Mouse (Mus musculus): Measurements from ENCODE around the gene Tmem232. TPM values are rescaled to one million over a fixed set of nuclear protein-coding genes. Genes with fewer than 3 reads are reported as not detected.
"Not testable (repeated sequence)": the region's sequence is repeated elsewhere in the genome, so short reads cannot be mapped to it uniquely, and the experiment has no call there.

The Tmem232 gene
- total RNA-seq, 4 experiments from 2014 or later, result 0.82 to 1.6 (median 1.3) TPM

DNA sequence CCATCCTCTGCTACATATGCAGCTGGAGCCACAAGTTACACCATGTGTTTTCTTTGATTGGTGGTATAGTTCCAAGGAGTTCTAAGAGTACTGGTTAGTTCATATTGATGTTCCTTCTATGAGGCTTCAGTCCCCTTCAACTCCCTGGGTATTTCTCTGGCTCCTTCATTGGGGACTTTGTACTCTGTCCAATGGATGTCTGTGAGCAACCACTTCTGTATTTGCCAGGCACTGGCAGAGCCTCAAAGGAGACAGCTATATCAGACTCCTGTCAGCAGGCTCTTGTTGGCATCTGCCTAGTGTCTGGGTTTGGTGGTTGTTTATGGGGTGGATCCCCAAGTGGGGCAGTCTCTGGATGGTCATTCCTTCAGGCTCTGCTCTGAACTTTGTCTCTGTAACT is 8.2 kb downstream of the Tmem232 start:
- not testable (repeated sequence) for DNase-seq (ENCODE audit: low spot score in 2 of 2)

DNA sequence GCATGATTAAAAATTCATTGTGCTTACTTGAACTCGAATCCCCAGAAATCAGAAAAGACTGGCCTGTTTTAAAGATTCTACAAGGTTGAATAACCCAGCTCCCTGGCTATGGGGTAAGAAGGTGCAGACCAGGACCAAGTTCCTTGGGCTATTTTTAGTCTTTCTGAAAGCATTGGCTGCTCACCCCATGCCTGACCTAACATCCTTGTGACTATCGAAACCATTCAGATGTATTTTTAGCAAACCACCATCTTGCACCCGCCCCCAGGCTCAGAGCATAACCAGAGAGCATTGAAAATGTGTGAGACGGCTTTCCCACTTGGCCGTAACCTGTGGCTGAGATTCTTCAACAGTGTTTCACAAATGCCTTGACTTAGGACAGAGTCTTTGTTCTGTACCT is 13.1 kb downstream of the Tmem232 start:
- DNase-seq (ENCODE audit: low spot score in 2 of 2), result no peak

DNA sequence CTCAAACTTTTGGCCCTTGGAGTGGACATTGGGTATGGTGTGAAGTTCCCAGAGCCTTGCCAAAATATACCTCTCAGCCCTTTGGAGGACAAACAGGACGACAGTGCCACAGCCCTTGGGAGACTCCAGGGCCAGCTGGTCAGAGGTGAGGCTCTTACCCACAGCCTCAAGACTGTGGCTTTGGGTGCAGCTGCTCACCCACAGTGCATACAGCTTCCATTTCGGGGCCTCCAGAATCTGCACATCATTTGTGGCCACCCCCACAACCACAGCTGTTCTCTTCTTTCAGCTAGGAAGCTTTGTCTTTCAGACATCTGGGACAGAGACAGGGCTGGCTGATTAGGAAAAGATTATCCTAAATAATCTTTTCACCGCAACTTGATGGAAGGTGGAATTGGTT is 27.1 kb downstream of the Tmem232 start:
- no peak for DNase-seq (ENCODE audit: low spot score in 2 of 2)

DNA sequence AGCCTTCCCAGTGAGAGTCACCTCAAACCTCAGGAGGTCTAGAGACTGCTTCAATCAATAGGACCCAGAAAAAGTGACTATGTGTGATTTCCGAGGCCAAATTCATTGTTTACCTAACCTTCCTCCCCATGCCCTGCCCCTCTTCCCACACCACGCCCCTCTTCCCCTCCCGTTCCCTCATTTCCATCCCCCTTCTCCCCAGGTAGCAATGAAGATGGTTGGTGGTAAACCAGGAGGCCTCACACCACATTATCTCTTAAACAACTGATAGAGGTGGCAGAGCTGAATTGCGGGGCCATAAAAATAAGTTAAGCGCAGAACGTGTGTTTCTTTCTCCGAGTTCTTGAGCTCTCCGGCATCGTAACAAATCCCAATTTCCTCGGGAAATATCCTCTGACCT is 55.9 kb downstream of the Tmem232 start:
- no peak for DNase-seq (ENCODE audit: low spot score in 2 of 2)

DNA sequence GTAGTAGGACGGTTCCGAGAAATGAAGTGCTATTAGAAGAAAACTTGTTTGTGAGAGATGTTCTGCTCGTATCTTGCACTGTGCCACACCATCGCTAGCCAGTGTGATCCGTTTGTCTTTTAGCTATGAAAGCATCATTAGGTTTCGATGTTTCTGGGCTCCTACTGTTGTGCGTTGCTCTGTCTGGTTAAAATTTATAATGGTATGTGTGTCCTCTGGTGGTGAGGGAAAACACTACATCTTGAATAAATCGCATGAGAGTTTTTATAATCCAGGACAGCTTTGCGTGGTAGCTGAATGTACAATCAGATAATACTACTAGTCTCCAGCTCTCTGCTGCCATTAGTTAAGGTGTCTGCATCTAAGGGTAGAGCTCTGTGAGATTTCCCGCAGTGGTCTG is 63.8 kb downstream of the Tmem232 start:
- DNase-seq (ENCODE audit: low spot score in 2 of 2), result no peak

DNA sequence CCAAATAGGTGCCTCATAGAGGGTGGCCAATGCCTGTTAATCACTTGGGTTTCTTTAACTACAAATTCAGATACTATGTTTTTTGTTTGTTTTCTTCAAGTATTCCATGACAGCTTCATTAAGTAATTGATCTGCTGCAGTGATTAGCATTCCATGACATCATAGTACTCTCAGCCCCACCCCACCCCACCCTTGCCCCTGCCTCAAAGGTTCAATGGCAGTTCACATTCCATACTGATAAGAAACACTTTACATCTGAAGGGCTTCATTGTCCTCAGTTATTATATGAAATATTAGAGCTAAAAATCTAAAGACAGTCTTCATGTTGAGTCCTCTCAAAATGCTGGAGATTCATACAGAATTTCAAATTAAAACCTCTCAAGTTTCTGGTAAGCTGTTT is 89.8 kb downstream of the Tmem232 start:
- no peak for DNase-seq (ENCODE audit: low spot score in 2 of 2)

DNA sequence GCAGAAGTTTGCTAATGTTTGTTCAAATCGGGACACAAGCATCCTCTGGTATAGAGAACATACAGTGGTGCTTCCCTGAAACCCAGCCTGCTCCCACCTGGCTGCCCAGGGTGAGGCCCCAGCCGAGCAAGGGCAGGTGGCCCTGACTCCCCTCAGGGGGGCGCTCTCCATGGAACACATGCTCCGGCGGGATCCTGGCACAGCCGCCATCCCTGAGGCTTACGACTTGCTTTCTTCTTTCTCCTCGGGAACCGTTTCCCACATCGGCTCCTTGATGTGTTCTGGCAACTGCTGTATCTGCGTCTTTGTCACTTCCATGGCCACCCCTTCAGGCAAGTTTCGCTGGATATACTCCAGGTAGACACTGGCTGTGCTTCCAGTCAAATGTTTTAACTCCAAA is 102.7 kb downstream of the Tmem232 start:
- DNase-seq (ENCODE audit: low spot score in 2 of 2), result not testable (repeated sequence)

DNA sequence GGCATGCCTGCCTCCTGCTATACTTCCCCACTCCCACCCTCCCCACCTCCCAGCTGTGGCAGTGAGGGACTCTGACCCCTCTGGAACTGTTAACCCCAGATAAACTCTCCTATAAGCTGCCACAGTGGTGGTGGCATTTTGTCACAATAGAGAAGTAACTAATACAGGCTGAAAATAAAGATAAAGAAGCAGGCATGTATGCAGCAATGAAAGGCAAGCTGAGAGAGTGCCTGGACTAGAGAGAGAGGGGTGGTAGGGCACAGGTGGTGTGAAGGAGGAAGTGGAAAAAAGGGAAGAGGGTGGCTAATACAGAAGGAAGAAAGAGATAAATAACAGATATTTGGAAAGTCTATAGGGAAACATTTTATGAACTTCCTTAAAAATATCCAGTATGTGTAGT is 121.5 kb downstream of the Tmem232 start:
- no peak for DNase-seq (ENCODE audit: low spot score in 2 of 2)

DNA sequence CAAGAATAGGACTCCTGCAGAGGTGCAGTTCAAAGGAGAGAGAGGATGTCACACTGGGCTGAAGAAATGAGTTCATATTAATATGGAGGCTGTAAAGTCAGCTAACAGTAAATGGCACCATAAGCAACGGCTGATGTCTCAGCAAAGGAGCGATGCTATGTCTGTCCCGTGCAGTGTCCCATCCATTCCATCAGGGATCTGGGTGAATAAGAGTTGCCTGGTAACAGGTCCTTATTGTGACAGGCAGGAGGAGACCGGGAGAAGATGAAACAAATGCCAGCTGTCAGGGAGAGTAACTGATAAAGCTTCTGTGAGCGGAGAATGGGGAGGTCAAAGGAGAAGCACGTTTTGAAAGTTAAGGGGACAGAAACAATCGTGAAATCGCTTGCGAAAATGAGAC is 135.3 kb downstream of the Tmem232 start:
- no peak for DNase-seq (ENCODE audit: low spot score in 2 of 2)

DNA sequence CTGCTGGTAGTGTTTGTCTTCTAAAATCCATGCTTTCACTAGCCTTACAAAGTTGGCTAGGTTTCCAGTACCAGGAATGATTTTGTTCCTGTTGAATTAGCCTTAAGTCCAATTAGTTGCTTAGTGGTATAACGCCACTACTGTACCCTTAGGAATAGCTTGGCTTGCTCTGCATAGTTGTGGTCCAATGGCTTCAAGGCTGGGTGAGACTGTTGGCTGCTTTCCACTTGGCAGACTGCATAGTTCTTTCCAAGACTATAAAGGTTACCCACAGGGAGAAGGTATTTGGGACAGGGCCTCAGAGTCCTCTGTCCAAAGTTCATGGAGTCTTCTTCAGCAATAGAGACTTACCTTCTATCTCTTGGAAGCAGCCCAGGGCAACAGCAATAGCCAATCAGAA is 139.7 kb downstream of the Tmem232 start:
- DNase-seq (ENCODE audit: low spot score in 2 of 2), result peak in 1 of 2 experiments; percentile 7

DNA sequence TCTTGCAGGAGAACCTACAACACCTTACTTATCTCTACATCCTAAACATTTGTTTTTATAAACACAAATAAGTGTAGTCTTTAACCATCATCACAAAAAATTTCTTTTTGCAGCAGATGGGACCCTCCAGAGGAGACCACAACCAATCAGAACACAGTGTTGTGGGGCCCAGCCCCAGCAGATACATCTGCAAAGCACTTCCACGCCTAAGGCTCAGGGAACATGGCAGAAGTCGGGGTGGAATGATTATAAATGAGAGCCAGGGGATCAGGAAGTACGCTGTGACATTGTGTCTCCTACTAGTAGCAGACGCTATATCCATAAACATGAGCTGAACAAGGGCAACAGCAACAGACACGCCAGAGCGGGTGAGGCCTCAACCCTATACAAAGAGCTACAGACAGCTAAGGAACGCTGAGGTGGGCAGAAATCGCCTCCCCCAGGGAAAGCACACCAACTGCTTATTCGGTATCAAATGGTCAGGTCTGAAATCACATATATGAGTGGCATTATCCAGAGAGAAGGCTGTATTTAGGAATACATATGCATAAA is 156.1 kb downstream of the Tmem232 start:
- DNase-seq (ENCODE audit: low spot score in 2 of 2), result no peak

DNA sequence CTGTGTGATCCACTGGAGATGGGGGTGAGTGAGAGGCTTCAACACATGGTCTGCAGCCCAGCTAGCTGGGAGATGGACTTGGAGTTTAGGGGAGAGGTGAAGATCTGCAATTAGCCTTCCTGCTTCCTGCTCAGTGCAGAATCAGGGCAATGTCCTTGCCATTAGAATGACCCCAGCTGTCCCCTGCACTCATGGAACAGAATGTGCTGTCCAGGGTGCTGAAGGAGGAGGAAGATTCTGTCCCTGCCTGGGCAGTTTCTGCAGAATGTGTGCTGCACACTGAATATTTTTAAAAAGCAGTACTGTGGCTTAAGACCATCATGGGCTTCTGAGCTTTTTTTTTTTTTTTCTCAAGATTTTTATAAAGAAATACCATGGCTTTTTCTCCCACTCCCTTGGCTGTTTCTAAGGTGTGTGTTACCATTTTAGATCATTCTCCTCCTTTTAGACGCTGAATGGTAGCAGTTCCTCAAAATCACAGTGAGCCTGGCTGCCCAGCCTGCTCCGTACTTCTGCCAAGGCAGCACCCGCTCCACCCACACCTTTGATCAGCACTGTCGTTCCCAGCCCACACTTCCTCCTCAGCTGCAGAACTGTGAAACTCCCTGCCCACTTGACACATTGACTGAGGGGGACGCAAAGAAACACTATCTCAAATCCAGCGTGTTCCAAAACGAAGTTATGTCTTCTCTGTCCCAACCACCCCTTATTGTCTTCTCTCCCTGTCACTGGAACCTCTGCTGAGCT is 170.4 kb downstream of the Tmem232 start:
- DNase-seq (ENCODE audit: low spot score in 2 of 2), result peak; percentile 59 to 73

DNA sequence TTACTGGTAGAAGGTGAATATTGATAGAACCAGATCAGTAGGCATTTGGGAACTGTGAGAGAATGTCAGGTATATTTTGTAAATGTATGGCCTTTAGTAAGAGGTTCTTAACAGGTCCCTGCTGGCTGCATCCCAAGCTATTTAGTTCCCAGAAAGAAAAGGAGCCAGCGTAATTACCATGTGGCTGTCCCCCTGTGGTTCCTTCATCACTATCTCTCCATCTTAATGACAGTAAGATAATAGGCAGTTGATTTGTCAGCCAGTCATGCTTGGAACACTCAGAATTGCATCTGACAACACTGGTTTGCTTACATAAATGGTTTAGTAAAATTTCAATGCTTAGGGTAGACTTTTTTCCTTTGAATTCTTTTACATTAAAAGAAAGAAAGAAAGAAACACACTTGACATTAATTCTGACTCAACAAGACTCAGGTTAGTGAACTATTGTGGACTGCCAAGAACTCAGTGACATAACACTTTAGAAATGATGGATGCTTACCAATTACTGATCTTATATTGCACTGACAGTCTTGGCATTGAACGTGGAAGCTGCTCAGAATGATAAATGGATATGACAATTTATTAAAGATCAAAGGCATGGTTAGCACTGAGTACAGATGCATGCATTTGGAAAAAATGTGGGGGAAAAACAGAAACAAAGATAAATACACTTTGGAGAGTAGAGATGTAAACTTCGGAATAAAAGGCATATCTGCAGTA is 174.9 kb downstream of the Tmem232 start:
- DNase-seq (ENCODE audit: low spot score in 2 of 2), result no peak

DNA sequence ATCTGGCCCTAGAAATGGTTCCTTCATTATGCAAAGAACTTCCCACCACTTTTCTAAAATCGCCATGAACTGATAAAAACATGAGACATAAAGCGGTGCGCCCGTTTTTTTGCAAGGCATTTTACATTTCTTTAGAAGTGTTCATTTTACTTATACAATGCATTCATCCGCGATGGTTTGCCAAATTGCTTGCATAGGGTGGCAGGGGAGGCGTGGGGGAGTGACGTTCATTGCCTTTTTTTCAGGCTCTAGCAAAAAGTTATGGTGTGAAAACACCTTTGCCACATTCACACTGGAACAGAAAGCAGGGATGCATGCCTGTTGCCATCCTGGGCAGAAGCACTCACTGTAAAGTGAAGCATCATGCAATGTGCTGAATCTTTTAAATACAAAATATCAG is 188.7 kb downstream of the Tmem232 start:
- peak in 1 of 2 experiments; percentile 14 for DNase-seq (ENCODE audit: low spot score in 2 of 2)

DNA sequence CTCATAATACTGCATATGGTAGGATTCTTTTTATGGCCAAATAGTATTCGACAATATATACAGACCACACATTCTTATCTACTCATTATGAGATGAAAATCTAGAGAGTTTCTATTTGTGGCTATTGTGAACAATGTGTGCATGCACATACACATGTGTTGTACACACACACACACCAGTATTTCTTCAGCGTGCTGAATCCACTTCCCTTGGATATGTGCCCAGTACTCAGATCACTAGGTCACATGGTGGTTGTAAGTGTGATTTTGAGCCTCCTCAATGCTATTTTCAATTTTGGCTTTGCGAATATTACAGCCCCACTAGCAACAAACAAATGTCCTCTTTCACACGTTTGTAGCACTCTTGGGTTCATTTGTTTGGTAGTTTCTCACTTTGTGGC is 200.6 kb downstream of the Tmem232 start:
- DNase-seq (ENCODE audit: low spot score in 2 of 2), result no peak

DNA sequence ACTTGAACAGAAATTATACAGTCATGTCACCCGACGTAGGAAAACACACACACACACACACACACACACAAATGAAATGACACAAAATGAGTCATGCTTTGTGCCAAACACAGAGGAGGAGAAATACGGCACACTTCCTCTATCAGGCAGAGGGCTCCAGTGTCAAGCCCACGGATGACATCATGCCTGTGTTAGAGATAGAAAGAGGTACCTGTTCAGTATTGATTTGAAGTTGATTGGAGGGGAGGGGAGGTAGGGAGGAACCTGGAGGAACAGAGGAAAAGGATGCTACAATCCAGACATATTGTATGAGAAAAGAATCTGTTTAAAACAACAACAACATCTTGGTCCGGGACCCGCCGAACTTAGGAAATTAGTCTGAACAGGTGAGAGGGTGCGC is 209.8 kb downstream of the Tmem232 start:
- DNase-seq (ENCODE audit: low spot score in 2 of 2), result no peak

DNA sequence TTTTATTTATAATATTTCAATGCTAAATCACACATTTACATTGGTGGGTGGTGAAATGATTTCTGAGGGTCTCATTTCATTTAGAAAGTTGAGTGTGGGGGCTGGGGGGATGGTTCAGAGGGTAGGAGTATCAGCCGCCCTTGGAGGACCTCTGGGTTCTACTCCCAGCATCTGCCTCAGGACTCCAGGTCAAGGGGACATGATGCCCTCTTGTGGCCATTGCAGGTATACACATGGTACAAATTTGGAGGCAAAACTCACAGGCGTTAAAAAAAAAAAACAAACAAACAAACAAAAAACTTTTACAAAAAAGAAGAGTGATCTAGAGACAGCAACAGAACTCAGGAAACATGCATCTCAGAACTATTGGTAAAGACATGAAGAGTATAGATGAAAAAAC is 215.3 kb downstream of the Tmem232 start:
- DNase-seq (ENCODE audit: low spot score in 2 of 2), result peak; percentile 4 to 21

DNA sequence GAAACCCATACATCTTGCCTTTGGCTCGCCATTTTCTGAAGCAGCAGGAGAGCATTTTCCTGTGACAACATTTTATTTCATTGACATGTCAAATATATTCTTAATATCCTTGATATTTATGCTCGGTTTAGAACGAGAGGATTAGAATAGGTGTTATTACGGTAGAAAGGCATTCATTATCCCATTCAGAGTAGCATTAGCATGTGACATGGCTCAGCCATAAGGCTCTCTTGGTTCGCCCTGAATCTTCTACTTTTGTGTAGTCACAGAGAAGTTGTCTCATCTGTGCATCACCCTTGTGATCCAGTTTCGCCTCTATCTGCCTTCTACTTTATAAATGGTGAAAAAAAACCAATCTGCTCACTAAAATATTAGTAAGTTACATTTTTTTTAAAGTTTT is 220.0 kb downstream of the Tmem232 start:
- DNase-seq (ENCODE audit: low spot score in 2 of 2), result no peak

DNA sequence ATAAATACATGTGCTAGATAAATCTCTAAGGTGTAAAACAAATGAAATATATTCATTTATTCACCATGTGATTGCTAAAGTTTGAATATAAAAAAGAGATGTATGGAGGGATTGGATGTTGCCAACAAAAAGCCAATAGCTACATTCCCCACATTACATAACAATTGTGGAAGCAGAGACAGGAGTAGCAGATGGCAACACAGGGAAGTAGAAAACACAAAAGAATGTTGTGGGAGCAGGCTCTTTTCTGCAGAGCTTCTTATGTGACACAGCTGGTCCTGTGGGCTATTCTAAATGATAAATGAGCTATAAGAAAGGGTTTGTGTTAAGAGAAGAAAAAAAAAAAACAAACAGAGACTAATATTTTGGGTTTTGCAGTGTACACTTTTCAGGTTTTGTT is 240.6 kb downstream of the Tmem232 start:
- DNase-seq (ENCODE audit: low spot score in 2 of 2), result peak; percentile 4 to 7

DNA sequence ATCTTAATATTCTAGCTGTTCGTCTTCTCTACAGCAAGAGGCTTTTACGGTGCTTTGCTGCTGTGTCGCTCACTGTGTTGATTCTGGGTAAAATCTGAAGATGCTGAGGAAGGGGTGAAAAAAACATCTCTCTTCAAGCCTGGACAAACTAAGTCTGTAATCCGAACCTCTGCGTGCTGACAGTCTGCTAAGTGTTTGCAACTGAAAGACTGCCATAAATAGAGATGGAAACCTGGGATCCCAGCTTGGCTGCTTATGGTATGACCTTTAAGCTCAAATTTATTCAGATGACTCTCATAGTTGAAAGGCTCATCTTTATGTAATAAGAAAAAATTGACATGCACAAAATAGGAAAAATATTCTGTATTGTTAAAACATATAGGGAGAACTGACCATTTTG is 242.8 kb downstream of the Tmem232 start:
- DNase-seq (ENCODE audit: low spot score in 2 of 2), result peak in 1 of 2 experiments; percentile 6

DNA sequence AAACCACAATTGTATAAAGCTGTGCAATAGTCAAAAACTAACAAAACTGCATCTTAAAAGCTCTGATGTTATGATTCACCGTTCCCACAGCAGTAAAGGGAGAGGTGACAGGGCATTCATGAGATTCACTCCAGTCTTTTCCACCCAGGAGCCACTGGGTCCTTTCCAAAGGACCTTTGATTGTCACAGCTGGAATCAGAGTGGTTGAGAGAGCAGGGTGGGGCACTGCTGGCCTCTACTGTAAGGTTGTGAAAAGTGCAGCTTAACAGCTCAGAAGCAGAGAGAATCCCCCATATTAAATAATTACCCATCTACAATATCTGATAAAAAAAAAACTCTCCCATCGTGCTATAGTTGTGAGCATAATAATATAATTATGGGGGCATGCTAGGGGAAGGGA is 288.4 kb downstream of the Tmem232 start:
- DNase-seq (ENCODE audit: low spot score in 2 of 2), result no peak

DNA sequence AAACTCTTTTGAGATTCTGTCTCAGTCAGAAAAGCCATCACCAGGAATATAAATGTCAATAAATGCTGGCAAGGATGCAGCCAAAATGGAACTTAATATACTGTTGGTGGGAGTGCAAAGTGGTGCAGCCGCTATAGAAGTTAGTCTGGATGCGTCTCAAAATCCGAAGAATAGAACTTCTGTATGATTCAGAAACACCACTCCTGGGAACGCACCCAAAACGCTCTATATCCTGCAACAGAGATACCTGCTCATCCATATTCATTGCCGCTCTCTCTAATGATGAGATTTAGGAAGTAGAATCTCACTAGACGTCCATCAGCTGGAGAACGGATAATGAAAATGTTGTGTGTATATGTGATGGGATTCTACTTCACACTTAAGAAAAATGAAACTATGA is 290.3 kb downstream of the Tmem232 start:
- peak; percentile 6 to 18 for DNase-seq (ENCODE audit: low spot score in 2 of 2)

DNA sequence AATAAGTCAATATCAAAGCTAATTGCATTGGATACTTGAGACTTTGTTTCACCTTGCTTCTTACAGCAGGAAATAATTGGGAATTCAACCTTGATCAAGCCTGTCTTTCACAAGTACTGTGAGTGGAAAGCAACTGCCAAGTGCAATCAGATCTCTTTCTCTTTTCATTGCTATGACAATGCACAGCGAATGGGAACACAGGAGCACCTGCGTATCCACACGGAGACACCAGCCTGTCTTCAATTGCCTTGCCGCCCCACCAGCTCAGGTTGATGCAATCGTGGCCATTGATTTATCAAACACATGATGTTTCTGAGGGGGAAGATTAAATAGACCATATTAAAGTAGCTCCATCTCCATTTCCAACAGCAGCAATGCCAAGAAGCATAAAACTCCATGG is 296.9 kb downstream of the Tmem232 start:
- DNase-seq (ENCODE audit: low spot score in 2 of 2), result no peak
